Mouse (Mus musculus) limb, embryonic 11.5 days (tissue): ENCODE measurements at regions not wholly inside any gene's neighbourhood (a gene's known extent, or its start where the extent isn't known, plus 50 kb on each side); places are given as distances from the start of the nearest gene placed in this dataset.

ENCODE experiments used
- ATAC-seq: fragments of 200-750 bp; cut with Nextera tagmentation; 2 replicates; pipeline ENCODE4 v1.8.0; 2017; ENCODE audit warnings: low read depth; ENCODE audit not compliant: insufficient number of reproducible peaks, low FRiP score, low TSS enrichment
- DNase-seq: peaks from one replicate; pipeline ENCODE4 v3.0.0-alpha.2; 2015; ENCODE audit warnings: low spot score
- H3K27ac ChIP-seq: fragments of 300-500 bp; sonication (generic); replicated peaks from 2 replicates; pipeline ENCODE4 v1.5.1; 2014; ENCODE audit warnings: low read depth, mild to moderate bottlenecking, low read length
- H3K27me3 ChIP-seq: fragments of 300-500 bp; sonication (generic); 2 replicates; pipeline ENCODE4 v1.6.1; 2014; ENCODE audit warnings: mild to moderate bottlenecking, low read length, mixed read lengths; ENCODE audit not compliant: control insufficient read depth, insufficient read depth
- H3K36me3 ChIP-seq: fragments of 300-500 bp; sonication (generic); 2 replicates; pipeline ENCODE4 v1.6.1; 2014; ENCODE audit warnings: mild to moderate bottlenecking, low read length, moderate library complexity, mixed read lengths; ENCODE audit not compliant: control insufficient read depth, insufficient read depth
- H3K4me1 ChIP-seq: fragments of 300-500 bp; sonication (generic); 2 replicates; pipeline ENCODE4 v1.6.1; 2014; ENCODE audit warnings: low read length, mixed read lengths; ENCODE audit not compliant: control insufficient read depth, insufficient read depth
- H3K4me2 ChIP-seq: fragments of 300-500 bp; sonication (generic); 2 replicates; pipeline ENCODE4 v1.6.1; 2014; ENCODE audit warnings: low read depth, mild to moderate bottlenecking, moderate library complexity; ENCODE audit not compliant: severe bottlenecking
- H3K4me3 ChIP-seq: fragments of 300-500 bp; sonication (generic); 2 replicates; pipeline ENCODE4 v1.5.1; 2014; ENCODE audit warnings: low read depth, low read length
- H3K9ac ChIP-seq: fragments of 300-500 bp; sonication (generic); 2 replicates; pipeline ENCODE4 v1.6.1; 2014; ENCODE audit warnings: mild to moderate bottlenecking, low read length
- H3K9me3 ChIP-seq: fragments of 300-500 bp; sonication (generic); 2 replicates; pipeline ENCODE4 v1.6.1; 2016; ENCODE audit warnings: low read length; ENCODE audit not compliant: control insufficient read depth
- WGBS: fragments of 180-500 bp; shearing (Covaris S2); extraction: QIAGEN DNeasy Blood & Tissue Kit; methylation state at CpG from one replicate; pipeline ENCODE4 v1.1.7; 2014; 5-methylcytosine and 5-hydroxymethylcytosine counted together

GRCm38 (mm10) chr8:67317371-67317770 is 206.3 kb upstream of the Nat3 start:
- Histone ChIP-seq H3K36me3 (no peaks in the 10 kb centered on the region), H3K4me2 (no peak overlapping the region), H3K9ac (no peak overlapping the region), H3K27me3 (no peaks in the 10 kb centered on the region), H3K4me1 (no peaks in the 10 kb centered on the region), H3K9me3 (no peaks in the 10 kb centered on the region), H3K4me3 (no peak overlapping the region), H3K27ac (no peak overlapping the region)
- ATAC-seq: no peak
- DNase-seq: no peak
- 96% methylated on average over 1 of the region's 1 CpGs for WGBS

DNA sequence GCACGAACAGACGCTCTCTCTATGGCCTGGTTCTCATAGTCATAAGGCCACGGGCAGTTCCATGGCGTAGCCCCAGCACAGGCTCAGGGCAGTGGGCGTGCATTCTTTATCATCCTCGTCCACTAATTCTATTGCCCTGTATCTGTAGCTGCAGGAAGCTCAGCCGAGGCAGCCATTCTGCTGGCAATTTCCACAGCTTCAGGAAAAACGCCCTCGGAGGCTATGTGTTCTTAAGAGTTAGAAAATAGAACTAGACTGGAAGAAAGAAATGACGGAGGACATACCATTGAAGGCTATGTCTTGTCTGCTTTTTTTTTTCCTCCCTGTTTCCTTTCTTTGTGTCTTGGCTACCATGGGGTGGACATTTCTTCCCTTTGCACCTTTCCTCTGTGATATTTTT is 205.0 kb upstream of the Nat3 start:
- H3K4me3 ChIP-seq: no peak overlapping the region
- no peak for ATAC-seq
- 91% methylated on average over 10 of the region's 10 CpGs for WGBS
- no peaks in the 10 kb centered on the region for H3K27me3 ChIP-seq
- no peaks in the 10 kb centered on the region for H3K4me1 ChIP-seq
- no peaks in the 10 kb centered on the region for H3K36me3 ChIP-seq
- DNase-seq: no peak
- H3K4me2 ChIP-seq: no peak overlapping the region
- H3K9ac ChIP-seq: no peak overlapping the region
- H3K27ac ChIP-seq: no peak overlapping the region
- no peaks in the 10 kb centered on the region for H3K9me3 ChIP-seq

DNA sequence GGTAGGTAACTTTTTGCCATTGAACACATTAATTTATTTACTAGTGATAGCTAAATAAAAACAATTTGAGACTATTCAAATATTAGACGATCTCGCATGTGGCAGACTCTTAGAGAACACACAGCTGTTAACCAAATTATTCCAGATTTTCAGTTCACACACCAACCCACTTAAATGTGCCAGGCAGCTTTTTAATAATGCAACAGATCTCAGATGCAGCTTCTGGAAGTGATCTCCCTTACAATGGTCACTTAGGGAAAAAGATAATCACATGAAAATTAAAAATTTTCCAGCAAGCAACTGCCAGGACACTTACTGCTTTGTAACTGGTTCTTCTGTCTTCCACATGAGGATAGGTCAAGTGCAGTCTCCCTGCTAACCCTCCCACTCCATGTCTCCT is 203.1 kb upstream of the Nat3 start:
- Histone ChIP-seq H3K27me3 (no peaks in the 10 kb centered on the region), H3K36me3 (no peaks in the 10 kb centered on the region), H3K4me3 (no peak overlapping the region), H3K27ac (no peak overlapping the region), H3K9me3 (no peaks in the 10 kb centered on the region), H3K4me2 (no peak overlapping the region), H3K4me1 (no peaks in the 10 kb centered on the region), H3K9ac (no peak overlapping the region)
- WGBS: 92% methylated on average over 2 of the region's 2 CpGs
- DNase-seq (no peak), ATAC-seq (no peak)

GRCm38 (mm10) chr8:67328439-67328838 is 195.2 kb upstream of the Nat3 start:
- no peaks in the 10 kb centered on the region for H3K36me3 ChIP-seq
- no peaks in the 10 kb centered on the region for H3K27me3 ChIP-seq
- H3K4me3 ChIP-seq: no peak overlapping the region
- ATAC-seq (no peak), DNase-seq (no peak)
- H3K9ac ChIP-seq: no peak overlapping the region
- H3K9me3 ChIP-seq: no peaks in the 10 kb centered on the region
- no peak overlapping the region for H3K27ac ChIP-seq
- no peak overlapping the region for H3K4me2 ChIP-seq
- H3K4me1 ChIP-seq: no peaks in the 10 kb centered on the region
- 82% methylated on average over 2 of the region's 2 CpGs for WGBS

DNA sequence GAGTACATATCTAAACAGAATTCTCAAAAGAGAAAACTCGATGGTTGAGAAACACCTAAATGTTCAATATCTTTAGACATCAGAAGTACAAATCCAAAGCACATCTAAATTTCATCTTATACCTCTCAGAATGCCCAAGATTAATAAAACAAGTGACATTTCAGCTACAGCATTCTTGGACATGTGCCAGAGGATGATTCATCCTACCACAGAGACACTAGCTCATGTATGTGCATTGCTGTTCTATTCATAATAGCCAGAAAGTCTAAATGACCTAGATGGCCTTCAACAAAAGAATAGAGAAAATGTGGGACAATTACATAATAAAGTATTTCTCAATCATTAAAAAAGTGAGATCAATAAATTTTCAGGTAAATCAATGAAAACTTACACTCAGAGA is 146.6 kb upstream of the Nat3 start:
- H3K9ac ChIP-seq: no peak overlapping the region
- no peaks in the 10 kb centered on the region for H3K4me1 ChIP-seq
- DNase-seq (no peak), ATAC-seq (no peak)
- H3K4me2 ChIP-seq: no peak overlapping the region
- whole genome bisulfite sequencing: 86% methylated on average over 1 of the region's 1 CpGs
- H3K27me3 ChIP-seq: no peaks in the 10 kb centered on the region
- H3K36me3 ChIP-seq: no peaks in the 10 kb centered on the region
- H3K4me3 ChIP-seq: no peak overlapping the region
- no peak overlapping the region for H3K27ac ChIP-seq
- H3K9me3 ChIP-seq: no peaks in the 10 kb centered on the region

- Histone ChIP-seq H3K9ac (no peak overlapping the region), H3K4me1 (no peaks in the 10 kb centered on the region), H3K9me3 (no peaks in the 10 kb centered on the region), H3K4me3 (no peak overlapping the region), H3K4me2 (no peak overlapping the region), H3K36me3 (no peaks in the 10 kb centered on the region), H3K27ac (no peak overlapping the region), H3K27me3 (no peaks in the 10 kb centered on the region)
- 49% methylated on average over 10 of the region's 10 CpGs for WGBS
- DNase-seq (peak; percentile 48), ATAC-seq (no peak)
Observed at GRCm38 (mm10) chr8:67405947-67406346, 117.7 kb upstream of the Nat3 start.

GRCm38 (mm10) chr8:67414826-67415225 is 108.8 kb upstream of the Nat3 start:
- no peaks in the 10 kb centered on the region for H3K27me3 ChIP-seq
- H3K4me1 ChIP-seq: no peaks in the 10 kb centered on the region
- H3K9ac ChIP-seq: no peak overlapping the region
- no peak overlapping the region for H3K27ac ChIP-seq
- H3K9me3 ChIP-seq: no peaks in the 10 kb centered on the region
- no peak overlapping the region for H3K4me3 ChIP-seq
- DNase-seq (no peak), ATAC-seq (no peak)
- no peaks in the 10 kb centered on the region for H3K36me3 ChIP-seq
- H3K4me2 ChIP-seq: no peak overlapping the region

DNA sequence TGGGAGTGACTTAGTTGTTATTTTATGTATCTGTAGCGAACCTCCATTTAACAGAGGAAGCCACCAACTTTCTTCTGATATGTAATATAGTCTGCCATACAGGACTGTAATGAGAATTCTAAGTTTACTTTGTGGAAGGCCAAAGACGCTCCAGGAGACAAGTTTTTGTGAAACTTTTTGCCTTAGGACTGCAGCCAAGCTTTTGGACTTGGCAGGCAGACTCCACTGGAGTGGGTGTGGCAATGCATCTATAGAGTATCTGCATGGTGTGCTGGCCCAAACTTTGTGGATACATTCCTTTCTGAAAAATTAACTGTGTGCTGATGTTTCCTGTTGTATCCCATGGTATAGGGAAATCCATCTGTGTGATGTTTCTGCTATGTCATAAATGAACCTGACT is 101.1 kb upstream of the Nat3 start:
- no peak for DNase-seq

More for the DNA sequence above, 101.1 kb upstream of the Nat3 start:
- Histone ChIP-seq H3K4me1 (no peaks in the 10 kb centered on the region), H3K27ac (no peak overlapping the region), H3K4me2 (no peak overlapping the region), H3K4me3 (no peak overlapping the region), H3K36me3 (no peaks in the 10 kb centered on the region), H3K9ac (no peak overlapping the region), H3K27me3 (no peaks in the 10 kb centered on the region), H3K9me3 (no peaks in the 10 kb centered on the region)
- 80% methylated on average over 2 of the region's 2 CpGs for WGBS
- no peak for ATAC-seq
